Mouse (Mus musculus): ENCODE measurements around the gene Pfkfb3.

Pfkfb3 gene

GRCm38 (mm10) chr2:11502255-11502765 is 51.6 kb downstream of the Pfkfb3 start:
- DNase-seq (ENCODE audit: low spot score in 2 of 2): no peak

- peak; percentile 85 to 89 for DNase-seq (ENCODE audit: low spot score in 2 of 2)
These were observed 52.3 kb downstream of the Pfkfb3 start for GRCm38 (mm10) chr2:11501301-11502254.

DNA sequence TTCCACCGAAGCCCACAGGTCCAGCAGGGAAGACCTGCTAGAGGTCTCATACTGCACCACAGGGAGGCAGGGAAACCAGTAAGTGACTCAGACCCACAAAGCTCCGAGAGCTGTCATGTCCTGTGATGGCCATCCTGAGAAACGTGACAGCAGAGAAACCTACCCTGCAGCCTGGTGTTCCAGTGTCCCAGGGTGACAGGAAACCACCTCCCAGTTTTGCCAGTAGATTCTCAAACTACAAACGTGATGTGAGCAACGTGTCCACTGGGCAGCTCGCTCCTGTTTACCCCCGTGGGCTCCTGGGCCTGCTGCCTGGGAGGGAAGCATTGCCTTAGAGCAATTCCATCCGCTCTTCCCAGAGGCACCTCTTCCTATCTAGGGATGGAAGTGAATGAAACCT is 53.2 kb downstream of the Pfkfb3 start:
- no peak for DNase-seq (ENCODE audit: low spot score in 2 of 2)

- DNase-seq (ENCODE audit: low spot score in 2 of 2): peak in 1 of 2 experiments; percentile 50
These were observed 57.3 kb downstream of the Pfkfb3 start for GRCm38 (mm10) chr2:11496601-11497031.

- DNase-seq (ENCODE audit: low spot score in 2 of 2): peak in 1 of 2 experiments; percentile 23
These were observed 59.0 kb downstream of the Pfkfb3 start for GRCm38 (mm10) chr2:11494841-11495255.

GRCm38 (mm10) chr2:11492855-11493254 is 61.0 kb downstream of the Pfkfb3 start:
- DNase-seq (ENCODE audit: low spot score in 2 of 2): no peak

DNA sequence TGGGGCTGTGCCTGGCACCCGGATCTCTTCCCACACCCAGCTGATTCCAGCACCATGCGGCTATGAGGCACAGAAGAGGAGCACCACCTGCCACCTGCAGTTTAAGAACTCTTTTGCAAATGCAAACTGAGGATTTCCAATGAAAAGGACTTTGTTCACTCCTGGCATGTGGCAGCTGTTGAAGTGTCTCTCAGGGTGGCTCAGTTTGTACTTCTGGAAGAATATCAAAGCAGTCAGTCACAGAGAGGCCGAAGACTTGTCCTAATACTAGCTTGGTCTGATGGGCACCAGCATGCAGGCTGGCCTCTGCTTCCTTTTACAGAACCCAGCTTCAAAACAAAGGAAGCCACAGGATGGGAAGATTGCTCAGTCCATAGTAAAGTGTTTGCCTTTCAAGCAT is 62.4 kb downstream of the Pfkfb3 start:
- no peak for DNase-seq (ENCODE audit: low spot score in 2 of 2)

GRCm38 (mm10) chr2:11490554-11490953 is 63.3 kb downstream of the Pfkfb3 start:
- DNase-seq (ENCODE audit: low spot score in 2 of 2): no peak

DNA sequence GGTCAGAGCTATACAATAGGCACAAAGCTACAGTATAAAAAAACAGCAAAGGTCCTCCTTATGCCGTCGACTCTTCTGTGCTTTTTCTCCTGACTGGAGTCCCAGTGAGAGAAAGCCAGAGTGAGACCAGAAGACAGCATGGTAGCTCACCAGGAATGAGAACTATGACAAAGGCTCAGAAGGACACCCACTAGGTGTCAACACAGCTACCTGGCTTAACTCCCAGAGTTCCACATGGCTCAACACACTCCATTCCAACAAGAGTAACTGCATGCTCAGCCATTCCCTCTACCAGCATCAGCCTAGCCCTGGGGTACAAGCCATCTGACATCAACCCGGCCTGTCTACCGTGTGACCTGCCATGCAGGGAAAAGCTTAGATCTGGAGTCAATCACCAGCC is 70.7 kb downstream of the Pfkfb3 start:
- DNase-seq (ENCODE audit: low spot score in 2 of 2): no peak

DNA sequence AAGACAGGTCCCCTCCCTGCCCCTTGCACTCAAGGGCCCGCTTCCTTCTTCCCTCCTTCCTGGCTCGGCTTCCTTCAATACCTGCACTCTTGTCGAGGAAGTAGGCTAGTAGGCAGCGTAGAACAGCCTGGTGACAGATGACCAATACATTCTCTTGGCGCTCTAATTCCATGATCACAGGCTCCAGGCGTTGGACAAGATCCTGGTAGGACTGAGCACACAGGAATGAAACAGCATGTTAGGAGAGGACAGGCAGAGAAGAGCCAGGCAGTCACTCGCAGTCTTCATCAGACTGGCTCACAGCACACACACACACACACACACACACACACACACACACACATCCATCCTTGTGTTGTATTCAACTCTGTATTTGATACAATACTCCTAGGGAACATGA is 71.5 kb downstream of the Pfkfb3 start:
- no peak for DNase-seq (ENCODE audit: low spot score in 2 of 2)

GRCm38 (mm10) chr2:11478960-11479359 is 74.9 kb downstream of the Pfkfb3 start:
- no peak for DNase-seq (ENCODE audit: low spot score in 2 of 2)

DNA sequence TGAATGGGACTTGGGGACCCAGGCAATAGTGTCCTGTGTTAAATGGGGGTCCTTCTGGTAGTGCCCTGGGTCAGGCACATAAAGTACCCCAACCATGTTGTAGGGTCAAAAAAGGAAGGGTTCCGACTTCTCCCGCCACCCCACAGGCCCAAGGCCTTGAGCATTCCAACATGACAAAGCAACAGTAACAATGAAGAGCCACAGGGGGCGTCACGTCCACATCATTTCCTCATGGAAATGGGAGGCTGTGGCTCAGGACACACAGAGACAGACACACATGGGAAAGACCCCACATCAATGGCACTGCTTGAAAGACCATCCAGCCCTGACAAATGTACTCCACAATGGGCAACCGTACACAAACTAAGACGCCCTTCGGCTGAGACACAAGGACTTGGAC is 78.6 kb downstream of the Pfkfb3 start:
- DNase-seq (ENCODE audit: low spot score in 2 of 2): no peak

- DNase-seq (ENCODE audit: low spot score in 2 of 2): no peak
These were observed 89.2 kb downstream of the Pfkfb3 start for GRCm38 (mm10) chr2:11464661-11465099.

GRCm38 (mm10) chr2:11460976-11461375 is 92.9 kb downstream of the Pfkfb3 start:
- no peak for DNase-seq (ENCODE audit: low spot score in 2 of 2)

GRCm38 (mm10) chr2:11458494-11458893 is 95.4 kb downstream of the Pfkfb3 start:
- DNase-seq (ENCODE audit: low spot score in 2 of 2): no peak

- no peak for DNase-seq (ENCODE audit: low spot score in 2 of 2)
These were observed 96.0 kb downstream of the Pfkfb3 start for GRCm38 (mm10) chr2:11457904-11458303.

GRCm38 (mm10) chr2:11448711-11449110 is 105.2 kb downstream of the Pfkfb3 start:
- DNase-seq (ENCODE audit: low spot score in 2 of 2): no peak

- no peak for DNase-seq (ENCODE audit: low spot score in 2 of 2)
These were observed 106.0 kb downstream of the Pfkfb3 start for GRCm38 (mm10) chr2:11447865-11448264.

DNA sequence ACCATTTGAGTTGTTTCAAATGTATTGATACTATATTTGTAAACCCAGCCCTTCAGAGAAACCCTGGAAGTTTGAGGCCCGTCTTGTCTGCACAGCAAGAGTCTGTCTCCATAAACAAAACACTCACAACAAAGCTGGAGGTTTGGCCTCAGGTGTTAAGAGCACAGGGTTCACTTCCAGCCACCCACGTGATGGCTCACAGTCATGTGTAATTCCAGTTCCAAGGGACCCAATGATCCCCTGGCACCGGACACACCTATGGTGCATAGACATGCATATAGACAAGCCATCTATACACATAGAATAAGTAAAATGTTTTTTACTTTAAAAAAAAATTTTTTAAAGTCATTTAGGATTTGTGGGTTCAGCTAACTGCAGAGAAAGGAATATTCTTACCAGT is 108.2 kb downstream of the Pfkfb3 start:
- no peak for DNase-seq (ENCODE audit: low spot score in 2 of 2)

DNA sequence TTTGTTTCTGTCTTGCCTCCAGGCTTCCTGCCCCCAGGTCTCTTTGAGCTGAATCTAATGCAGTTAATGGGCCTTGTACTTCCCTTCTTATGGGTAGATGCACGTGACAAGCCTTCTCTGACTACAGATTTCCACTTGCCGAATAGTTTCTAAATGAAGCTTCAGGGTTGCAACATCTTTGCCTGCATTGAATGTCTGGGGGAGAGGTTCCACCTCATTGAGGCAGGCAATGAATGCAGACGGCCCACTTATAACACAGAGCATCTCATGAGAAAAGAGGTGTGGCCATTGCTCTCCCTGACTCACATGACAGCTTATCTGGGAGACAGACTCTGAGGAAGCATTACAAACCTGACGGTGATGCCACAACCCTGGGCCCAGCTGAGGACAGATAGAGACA is 112.0 kb downstream of the Pfkfb3 start:
- no peak for DNase-seq (ENCODE audit: low spot score in 2 of 2)

DNA sequence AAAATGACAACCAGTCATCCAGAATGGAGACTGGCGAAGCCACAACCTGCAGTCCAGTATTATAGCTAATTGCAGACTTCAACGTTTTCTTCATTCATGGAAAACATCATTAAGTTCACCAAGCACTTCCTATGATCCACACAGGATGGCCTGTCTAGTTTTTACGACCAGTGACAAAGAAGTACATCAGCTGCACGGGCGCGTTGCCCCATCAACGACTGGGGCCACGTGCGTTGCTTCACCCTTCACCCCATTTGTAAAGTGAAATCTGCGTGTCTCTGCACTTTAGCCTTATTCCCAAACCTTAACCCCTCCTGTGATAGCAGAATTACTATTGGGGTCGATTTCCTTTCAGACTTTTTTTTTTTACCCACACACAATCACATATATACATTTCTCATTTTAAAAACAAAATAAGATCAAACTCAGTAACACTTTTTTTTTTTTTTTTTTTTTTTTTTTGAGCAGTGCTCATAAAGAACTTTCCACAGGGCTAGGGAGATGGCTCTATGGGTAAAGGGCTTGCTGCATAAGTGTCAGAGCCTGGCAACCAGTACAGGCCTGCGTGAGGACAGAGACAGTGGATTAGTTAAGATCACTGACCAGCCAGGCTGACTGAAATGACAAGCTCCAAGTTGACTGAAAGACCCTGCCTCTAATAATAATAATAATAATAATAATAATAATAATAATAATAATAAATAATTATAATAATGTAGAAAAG is 115.5 kb downstream of the Pfkfb3 start:
- DNase-seq (ENCODE audit: low spot score in 2 of 2): no peak

DNA sequence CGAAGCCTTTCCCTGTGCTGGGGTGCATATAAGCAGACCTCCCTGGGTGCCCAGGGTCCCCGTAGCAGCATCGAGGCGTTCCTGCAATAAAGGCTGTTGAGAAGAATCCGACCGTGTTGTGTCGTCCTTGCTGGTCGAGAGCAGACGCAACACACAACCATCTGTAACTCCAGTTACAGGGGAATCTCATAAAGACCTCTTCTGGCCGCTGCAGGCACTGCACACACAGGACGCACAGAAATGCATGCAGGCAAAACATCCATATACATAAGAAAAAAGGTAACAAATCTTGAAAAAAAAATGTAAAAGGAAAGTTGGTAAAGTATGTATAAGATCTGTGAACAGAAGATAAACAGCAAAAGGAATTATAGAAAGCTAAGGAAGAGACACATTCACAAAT is 117.5 kb downstream of the Pfkfb3 start:
- DNase-seq (ENCODE audit: low spot score in 2 of 2): no peak

- DNase-seq (ENCODE audit: low spot score in 2 of 2): no peak
These were observed 120.5 kb downstream of the Pfkfb3 start for GRCm38 (mm10) chr2:11433353-11433752.
